ENCODE assay signal across 9 mouse cellular contexts in genomic region chr9:41735448-41736233, GRCm38 (mm10).
DNase-seq lines count a peak whose midpoint lies in the region; ATAC-seq and TF ChIP-seq lines count a peak whose summit lies in the region.
"Had no signal": no experiment of that assay in that cellular context is flagged by ENCODE, and none has a peak within 500 bp of the region (broad histone marks: within the 10 kb centered on the region; RNA-seq: fewer than 3 reads in every experiment).

No protein-coding gene starts in this region.

- peak; percentile 27 for DNase-seq in cerebellum, adult 11 months
- DNase-seq in hindbrain, embryonic 10.5 days (ENCODE audit: low spot score), result peak; percentile 80
- peak; percentile 31 for DNase-seq in layer of hippocampus, adult 9-10 months (ENCODE audit: low spot score)
- DNase-seq in lung, adult 18-20 months, result peak; percentile 21
- DNase-seq in ovary, postnatal 36 days (ENCODE audit: low spot score), result peak; percentile 34

- H3K27ac ChIP-seq in forebrain, embryonic 15.5 days (replicated peaks), result peak overlapping the region; percentile 99
- peak overlapping the region; percentile 93 for H3K27ac ChIP-seq in hindbrain, embryonic 10.5 days

- no peaks in the 10 kb centered on the region for H3K27me3 ChIP-seq in C2C12 (ENCODE audit: control insufficient read depth, insufficient read depth, insufficient read length)
- no peaks in the 10 kb centered on the region for H3K27me3 ChIP-seq in forebrain, embryonic 15.5 days
- H3K27me3 ChIP-seq in hindbrain, embryonic 10.5 days (ENCODE audit: insufficient read depth, poor library complexity, severe bottlenecking), result peaks cover 3% of the 10 kb centered on the region; the same call in 1 of the 2 replicates
- H3K27me3 ChIP-seq: CH12.LX had no signal

- no peak for TF ChIP-seq CTCF in C2C12 (IDR thresholded peaks at IDR 0.05; ENCODE audit: control insufficient read depth, insufficient read depth, insufficient read length)

- ATAC-seq in forebrain, embryonic 15.5 days (replicated peaks), result peak; percentile 88
- ATAC-seq in granulocyte monocyte progenitor cell, adult 5-6 weeks (replicated peaks; ENCODE audit: poor library complexity, severe bottlenecking), result no peak

- H3K4me3 ChIP-seq in C2C12 (ENCODE audit: insufficient read depth, poor library complexity, severe bottlenecking), result no peak overlapping the region
- H3K4me3 ChIP-seq in forebrain, embryonic 15.5 days, result peak overlapping the region; percentile 40
- H3K4me3 ChIP-seq in hindbrain, embryonic 10.5 days, result peak overlapping the region; percentile 50

- peak overlapping the region; percentile 61 for H3K9ac ChIP-seq in forebrain, embryonic 15.5 days (replicated peaks)

- peaks cover 30% of the 10 kb centered on the region for H3K4me1 ChIP-seq in forebrain, embryonic 15.5 days
- peaks cover 35% of the 10 kb centered on the region for H3K4me1 ChIP-seq in hindbrain, embryonic 10.5 days (replicated peaks)

- H3K36me3 ChIP-seq in C2C12 (ENCODE audit: control insufficient read depth, insufficient read depth), result no peaks in the 10 kb centered on the region
- no peaks in the 10 kb centered on the region for H3K36me3 ChIP-seq in forebrain, embryonic 15.5 days
- H3K36me3 ChIP-seq in hindbrain, embryonic 10.5 days, result no peaks in the 10 kb centered on the region

- WGBS in forebrain, embryonic 15.5 days, result under 1% methylated on average over 22 of the region's 22 CpGs
- WGBS in hindbrain, embryonic 10.5 days, result 1% methylated on average over 22 of the region's 22 CpGs

- no peaks in the 10 kb centered on the region for H3K9me3 ChIP-seq in forebrain, embryonic 15.5 days
- no peaks in the 10 kb centered on the region for H3K9me3 ChIP-seq in hindbrain, embryonic 10.5 days

- no peaks in the 10 kb centered on the region for H3K79me3 ChIP-seq in C2C12 (ENCODE audit: low read depth)

- peak overlapping the region; percentile 50 for H3ac ChIP-seq in C2C12 (ENCODE audit: control insufficient read depth, insufficient read length, low read depth)

- H3K4me2 ChIP-seq in forebrain, embryonic 15.5 days (replicated peaks), result peak overlapping the region; percentile 61

- H3K79me2 ChIP-seq in C2C12 (ENCODE audit: control insufficient read depth, insufficient read depth), result no peaks in the 10 kb centered on the region

TF ChIP-seq in C2C12, 6 proteins besides CTCF, POLR2A, EP300 and RAD21:
- peak; percentile 85 for TF ChIP-seq MYOD1 (IDR thresholded peaks at IDR 0.05; ENCODE audit: control insufficient read depth, insufficient read length, low read depth)
- no peak for TF ChIP-seq FOSL1 (IDR thresholded peaks at IDR 0.05; ENCODE audit: insufficient read depth, low read length, poor library complexity, severe bottlenecking)
- TF ChIP-seq CEBPB (IDR thresholded peaks at IDR 0.05; ENCODE audit: low read depth), result no peak
- peak; percentile 32 for TF ChIP-seq MAX (IDR thresholded peaks at IDR 0.05)
- no peak for TF ChIP-seq MYOG (IDR thresholded peaks at IDR 0.05; ENCODE audit: control insufficient read depth, extremely low read depth, insufficient read length)

Comparison
In these comparisons a context has a peak if more than half of its experiments do, and no peak if none do; other contexts are left out.
1. DNase-seq: peak in every context shown above with its lines; median percentile 80 in hindbrain, embryonic 10.5 days; 34 in ovary, postnatal 36 days; 31 in layer of hippocampus, adult 9-10 months; 27 in cerebellum, adult 11 months; 21 in lung, adult 18-20 months.